Mouse (Mus musculus) ES-E14 (cell line): ENCODE results near the gene Zzef1.

Experiments used
- CHD2 ChIP-seq: IDR thresholded peaks from 2 replicates; pipeline ENCODE4 v1.6.1; 2014; ENCODE audit warnings: mild to moderate bottlenecking, low read depth, low read length, inconsistent platforms
- MAFK ChIP-seq: IDR thresholded peaks from 2 replicates; pipeline ENCODE4 v1.6.1; 2014; ENCODE audit warnings: mild to moderate bottlenecking, low read depth, low read length, inconsistent platforms; ENCODE audit not compliant: insufficient read depth
- ZC3H11A ChIP-seq: IDR thresholded peaks from 2 replicates; pipeline ENCODE4 v1.6.1; 2012; ENCODE audit warnings: low read depth, mild to moderate bottlenecking, inconsistent platforms, low read length, borderline replicate concordance

DNA sequence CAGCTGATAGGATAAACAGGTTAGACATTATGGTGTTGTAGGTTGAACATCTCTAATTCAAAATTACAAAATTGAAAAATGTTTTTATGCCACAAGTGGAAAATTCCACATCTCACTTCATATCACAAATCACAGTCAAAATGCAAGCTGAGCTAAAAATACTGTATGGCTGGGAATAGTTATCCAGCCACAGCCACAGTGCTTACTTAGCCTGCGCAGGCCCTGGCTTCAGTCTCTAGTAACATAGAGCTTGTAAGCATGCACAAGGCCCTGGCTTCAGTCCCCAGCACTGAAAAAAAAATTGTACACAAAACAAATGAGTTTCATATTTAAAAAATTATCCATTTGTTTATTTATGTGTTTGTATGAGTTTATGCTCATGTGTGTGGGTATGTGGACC, 56.1 kb downstream of the Zzef1 start:
- no peak for TF ChIP-seq CHD2
- no peak for TF ChIP-seq ZC3H11A
- TF ChIP-seq MAFK = no peak
